Mouse (Mus musculus) E14TG2a.4 (cell line): ENCODE results near the gene Gpc6.

Experiments used
- H3K27me3 ChIP-seq: 2 replicates; pipeline ENCODE4 v1.6.1; 2014; ENCODE audit warnings: low read length, control low read depth; ENCODE audit not compliant: insufficient read depth
- H3K36me3 ChIP-seq: 2 replicates; pipeline ENCODE4 v1.6.1; 2014; ENCODE audit warnings: low read length, control low read depth; ENCODE audit not compliant: insufficient read depth
- H3K4me1 ChIP-seq: replicated peaks from 2 replicates; pipeline ENCODE4 v1.6.1; 2014; ENCODE audit warnings: low read depth, low read length, control low read depth
- H3K4me3 ChIP-seq: replicated peaks from 2 replicates; pipeline ENCODE4 v1.5.1; 2014; ENCODE audit warnings: mild to moderate bottlenecking, low read length
- H3K9me3 ChIP-seq: 2 replicates; pipeline ENCODE4 v1.6.1; 2014; ENCODE audit warnings: low read length, control low read depth
- CTCF ChIP-seq: conservative IDR thresholded peaks from 2 replicates; pipeline ENCODE4 v1.5.1; 2014; ENCODE audit warnings: low read length
- NANOG ChIP-seq: IDR thresholded peaks from 2 replicates; pipeline ENCODE4 v1.6.1; 2014; ENCODE audit warnings: borderline replicate concordance, low read length, mixed read lengths
- POU5F1 ChIP-seq: IDR thresholded peaks from 2 replicates; pipeline ENCODE4 v1.6.1; 2014; ENCODE audit warnings: low read length, borderline replicate concordance

Gene Gpc6

GRCm38 (mm10) chr14:117786647-117787046 is 861.5 kb downstream of the Gpc6 start:
- Histone ChIP-seq H3K9me3 (0 out of 2 replicates have a peak, but pooled peaks cover 5% of the 10 kb centered on the region), H3K4me1 (no peaks in the 10 kb centered on the region), H3K36me3 (no peaks in the 10 kb centered on the region), H3K27me3 (no peaks in the 10 kb centered on the region), H3K4me3 (no peak overlapping the region)
- no peak for TF ChIP-seq CTCF
- TF ChIP-seq NANOG = no peak
- TF ChIP-seq POU5F1 = no peak

- Histone ChIP-seq H3K36me3 (no peaks in the 10 kb centered on the region), H3K9me3 (peaks cover 5% of the 10 kb centered on the region; the same call in 1 of the 2 replicates), H3K4me1 (no peaks in the 10 kb centered on the region), H3K4me3 (no peak overlapping the region), H3K27me3 (peaks cover 4% of the 10 kb centered on the region; the same call in 1 of the 2 replicates)
- TF ChIP-seq NANOG (no peak), POU5F1 (no peak), CTCF (no peak)
Measured at GRCm38 (mm10) chr14:117794874-117795273, 869.8 kb downstream of the Gpc6 start.

- no peak for TF ChIP-seq POU5F1
- no peak for TF ChIP-seq CTCF
- TF ChIP-seq NANOG = no peak
- Histone ChIP-seq H3K4me3 (no peak overlapping the region), H3K4me1 (no peaks in the 10 kb centered on the region; the same call in 1 of the 2 replicates), H3K9me3 (no peaks in the 10 kb centered on the region; the same call in 1 of the 2 replicates), H3K36me3 (no peaks in the 10 kb centered on the region), H3K27me3 (peaks cover 4% of the 10 kb centered on the region; the same call in 1 of the 2 replicates)
Measured at GRCm38 (mm10) chr14:117796661-117797060, 871.5 kb downstream of the Gpc6 start.

GRCm38 (mm10) chr14:117800399-117800798 is 875.3 kb downstream of the Gpc6 start:
- Histone ChIP-seq H3K36me3 (no peaks in the 10 kb centered on the region), H3K4me1 (no peaks in the 10 kb centered on the region; the same call in 1 of the 2 replicates), H3K9me3 (no peaks in the 10 kb centered on the region), H3K27me3 (peaks cover 6% of the 10 kb centered on the region; the same call in 1 of the 2 replicates), H3K4me3 (no peak overlapping the region)
- TF ChIP-seq CTCF (no peak), POU5F1 (no peak), NANOG (no peak)

GRCm38 (mm10) chr14:117807846-117808245 is 882.7 kb downstream of the Gpc6 start:
- TF ChIP-seq CTCF = no peak
- TF ChIP-seq NANOG = no peak
- TF ChIP-seq POU5F1 = no peak
- H3K4me3 ChIP-seq = no peak overlapping the region
- H3K4me1 ChIP-seq = no peaks in the 10 kb centered on the region
- no peaks in the 10 kb centered on the region for H3K9me3 ChIP-seq
- no peaks in the 10 kb centered on the region for H3K36me3 ChIP-seq
- 0 out of 2 replicates have a peak, but pooled peaks cover 2% of the 10 kb centered on the region for H3K27me3 ChIP-seq

- no peaks in the 10 kb centered on the region for H3K4me1 ChIP-seq
- TF ChIP-seq POU5F1 (no peak), CTCF (no peak), NANOG (no peak)
- no peaks in the 10 kb centered on the region for H3K9me3 ChIP-seq
- H3K4me3 ChIP-seq = no peak overlapping the region
- no peaks in the 10 kb centered on the region for H3K36me3 ChIP-seq
- H3K27me3 ChIP-seq = 0 out of 2 replicates have a peak, but pooled peaks cover 2% of the 10 kb centered on the region
Measured at GRCm38 (mm10) chr14:117808326-117808725, 883.2 kb downstream of the Gpc6 start.

- no peaks in the 10 kb centered on the region for H3K9me3 ChIP-seq
- H3K36me3 ChIP-seq = no peaks in the 10 kb centered on the region
- no peak overlapping the region for H3K4me3 ChIP-seq
- TF ChIP-seq CTCF (no peak), NANOG (no peak), POU5F1 (no peak)
- no peaks in the 10 kb centered on the region for H3K27me3 ChIP-seq
- no peaks in the 10 kb centered on the region for H3K4me1 ChIP-seq
Measured at GRCm38 (mm10) chr14:117810321-117811270, 885.5 kb downstream of the Gpc6 start.

GRCm38 (mm10) chr14:117813473-117813872 is 888.4 kb downstream of the Gpc6 start:
- H3K9me3 ChIP-seq = no peaks in the 10 kb centered on the region
- H3K36me3 ChIP-seq = no peaks in the 10 kb centered on the region
- H3K4me1 ChIP-seq = no peaks in the 10 kb centered on the region
- no peak overlapping the region for H3K4me3 ChIP-seq
- TF ChIP-seq CTCF (no peak), POU5F1 (no peak), NANOG (no peak)
- no peaks in the 10 kb centered on the region for H3K27me3 ChIP-seq

GRCm38 (mm10) chr14:117816008-117816407 is 890.9 kb downstream of the Gpc6 start:
- Histone ChIP-seq H3K9me3 (no peaks in the 10 kb centered on the region), H3K4me1 (no peaks in the 10 kb centered on the region), H3K27me3 (no peaks in the 10 kb centered on the region), H3K4me3 (no peak overlapping the region), H3K36me3 (no peaks in the 10 kb centered on the region)
- TF ChIP-seq CTCF (no peak), POU5F1 (no peak), NANOG (no peak)
